Mouse (Mus musculus) frontal cortex, postnatal 25 days (tissue): ENCODE results near the gene Snx5.

Experiments
- DNase-seq, 2 experiments: peaks; one replicate each; pipeline ENCODE4 v3.0.0; 2022; ENCODE audit warnings: low spot score in 2 of 2

Snx5 gene

GRCm38 (mm10) chr2:144270507-144271420 lies at the start of gene Snx5, which contains the start of gene Mgme1:
Gene Snx5 (minus strand): TSS chr2:144270906.
Gene Mgme1 (plus strand): TSS chr2:144270663.
- DNase-seq, result peak; percentile 91 to 94

DNA sequence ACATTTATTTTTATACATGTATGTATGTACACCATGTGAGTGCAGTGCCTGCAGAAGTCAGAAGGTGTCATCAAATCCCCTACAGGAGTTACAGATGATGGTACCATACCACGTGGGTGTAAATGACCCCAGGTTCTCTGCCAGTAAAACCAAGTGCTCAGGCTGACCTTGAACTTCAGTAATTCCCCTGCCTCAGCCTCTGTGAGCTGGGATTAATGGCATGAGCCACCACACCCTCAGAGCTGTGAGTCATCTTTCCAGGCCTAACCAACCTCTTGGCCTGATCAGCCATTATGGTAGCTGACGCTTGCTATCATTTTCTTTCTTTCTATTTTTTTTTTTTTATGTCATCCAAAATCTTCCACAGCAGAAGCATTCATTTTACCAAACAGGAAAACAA lies 40.7 kb upstream of the Snx5 start:
- no peak for DNase-seq

DNA sequence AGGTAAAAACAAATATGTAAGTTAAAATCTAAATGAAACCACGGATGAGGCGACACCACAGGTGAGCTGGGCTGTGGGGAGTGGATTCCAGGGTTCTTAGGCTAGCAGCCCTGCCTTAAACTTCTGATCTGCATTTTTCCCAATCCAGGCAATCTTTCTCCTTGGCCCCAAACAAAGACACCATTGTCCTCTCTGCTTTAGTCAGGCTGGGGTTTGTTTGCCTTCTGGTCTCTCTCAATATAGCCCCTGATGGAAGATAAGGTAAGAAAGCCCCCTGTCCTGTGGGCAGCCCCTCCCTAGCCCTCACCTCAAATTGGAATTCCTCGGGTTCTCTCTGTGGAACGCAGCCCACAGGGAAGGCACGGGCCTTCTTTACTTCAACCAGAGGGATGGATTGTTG lies 39.6 kb upstream of the Snx5 start:
- no peak for DNase-seq

GRCm38 (mm10) chr2:144308561-144308960 lies 37.9 kb upstream of the Snx5 start:
- DNase-seq, result no peak

DNA sequence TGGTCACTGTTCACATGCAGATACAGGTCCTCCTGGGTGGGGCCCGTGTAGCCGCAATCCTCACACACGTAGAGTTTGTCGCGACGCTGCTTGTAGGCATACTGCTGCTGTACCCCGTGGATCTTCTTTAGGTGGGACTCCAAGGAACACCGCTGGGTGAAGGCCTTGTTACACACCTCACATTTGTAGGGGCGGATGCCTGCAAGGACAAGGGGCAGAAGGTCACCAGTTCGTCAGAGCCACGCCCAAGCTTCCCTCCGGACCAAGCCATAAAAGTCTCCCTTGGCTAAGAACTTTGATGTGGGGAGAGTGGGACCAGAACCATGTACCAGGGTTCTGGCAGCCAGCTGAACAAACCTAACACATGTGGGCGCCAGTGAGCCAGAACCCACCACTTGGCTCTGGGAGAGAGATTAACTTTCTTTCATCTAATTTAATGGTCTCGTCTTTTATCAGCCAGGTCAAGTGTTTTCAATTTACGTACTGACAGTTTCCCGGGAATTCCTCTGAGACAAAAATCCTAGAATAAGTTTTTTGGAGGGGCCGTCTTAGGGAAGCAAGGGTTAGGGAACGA lies 35.1 kb upstream of the Snx5 start:
- DNase-seq, result no peak

- DNase-seq, result no peak
Measured at GRCm38 (mm10) chr2:144301101-144301500, 30.4 kb upstream of the Snx5 start.

GRCm38 (mm10) chr2:144299749-144300669 lies 29.3 kb upstream of the Snx5 start:
- DNase-seq, result no peak

DNA sequence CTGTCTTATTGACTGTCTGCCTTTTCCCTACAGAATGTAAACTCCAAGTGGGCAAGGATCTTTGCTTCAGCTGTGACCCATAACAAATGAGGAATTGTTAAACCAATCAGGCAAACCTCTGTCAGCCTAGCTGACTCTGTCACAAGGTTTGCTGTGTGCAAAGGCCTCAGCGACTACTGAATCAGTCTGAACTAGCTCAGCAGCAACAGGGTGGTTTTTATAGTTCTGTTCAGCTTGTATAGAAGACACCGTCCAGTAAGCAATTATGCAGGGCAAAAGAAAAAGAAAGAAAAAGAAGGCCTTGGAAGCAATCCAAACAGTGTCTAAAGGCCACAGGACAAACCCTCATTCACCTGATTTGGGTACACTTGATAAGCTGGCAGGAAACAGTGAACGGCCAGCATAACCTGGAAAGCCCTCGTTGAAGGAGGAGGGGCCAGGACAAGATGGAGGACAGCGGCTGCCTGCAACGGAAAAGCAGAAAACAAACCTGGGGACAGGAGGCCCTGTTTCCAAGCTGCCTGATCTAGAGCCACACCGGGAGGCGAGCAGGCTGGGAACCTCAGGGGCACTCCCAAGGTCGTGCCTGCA lies 24.5 kb upstream of the Snx5 start:
- no peak for DNase-seq

DNA sequence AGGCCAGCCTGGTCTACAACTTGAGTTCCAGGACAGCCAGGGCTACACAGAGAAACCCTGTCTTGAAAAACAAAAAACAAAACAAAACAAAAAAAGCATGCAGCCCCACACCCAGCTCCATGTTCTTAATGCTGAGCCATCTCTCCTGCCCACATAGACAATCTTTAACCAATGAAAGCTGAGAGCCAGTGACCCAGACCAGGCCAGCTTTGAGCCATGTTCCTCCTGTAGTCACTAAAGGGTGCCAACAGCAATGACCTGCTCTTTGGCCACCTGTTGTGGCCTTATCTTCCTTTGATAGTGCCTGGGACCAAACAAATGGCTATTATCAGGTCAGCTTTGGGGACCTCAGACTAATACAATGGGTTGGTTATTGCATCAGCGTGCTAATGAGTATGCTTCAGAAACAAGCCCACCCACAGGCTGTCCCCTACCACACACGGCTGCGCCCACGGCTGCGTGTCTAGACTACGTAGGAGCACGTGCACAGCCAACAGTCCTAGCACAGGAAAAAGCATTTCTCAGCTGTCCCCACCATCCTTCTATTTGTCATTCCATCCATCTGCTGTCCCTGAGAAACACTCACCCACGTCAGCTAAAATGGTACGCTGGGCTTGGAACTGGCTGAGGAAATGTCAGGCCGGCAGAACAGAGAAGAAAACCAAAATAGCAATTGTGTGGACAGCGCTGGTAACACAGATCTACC lies 21.0 kb upstream of the Snx5 start:
- peak; percentile 22 to 45 for DNase-seq

DNA sequence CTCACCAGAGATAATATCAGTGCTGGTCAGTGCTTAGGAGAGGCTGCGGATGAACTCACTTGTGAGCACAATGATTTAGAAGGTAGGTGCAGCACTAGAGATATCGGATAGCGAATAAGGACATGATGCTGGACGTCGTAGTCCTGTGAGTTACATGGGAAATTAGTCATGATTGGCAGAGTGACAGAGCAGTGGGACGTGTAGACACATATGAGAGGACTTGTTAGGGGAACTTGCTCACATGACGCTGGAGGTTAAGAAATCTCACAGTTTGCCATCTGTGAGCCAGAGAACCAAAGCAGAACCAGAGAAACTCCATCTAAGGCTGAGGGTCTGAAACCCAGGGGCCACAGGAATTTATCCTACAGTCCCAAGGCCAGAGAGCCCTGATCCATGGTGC lies 19.6 kb upstream of the Snx5 start:
- DNase-seq, result no peak

- no peak for DNase-seq
Measured at GRCm38 (mm10) chr2:144281417-144281816, 10.7 kb upstream of the Snx5 start.

GRCm38 (mm10) chr2:144280568-144280967 lies 9.9 kb upstream of the Snx5 start:
- DNase-seq, result no peak

DNA sequence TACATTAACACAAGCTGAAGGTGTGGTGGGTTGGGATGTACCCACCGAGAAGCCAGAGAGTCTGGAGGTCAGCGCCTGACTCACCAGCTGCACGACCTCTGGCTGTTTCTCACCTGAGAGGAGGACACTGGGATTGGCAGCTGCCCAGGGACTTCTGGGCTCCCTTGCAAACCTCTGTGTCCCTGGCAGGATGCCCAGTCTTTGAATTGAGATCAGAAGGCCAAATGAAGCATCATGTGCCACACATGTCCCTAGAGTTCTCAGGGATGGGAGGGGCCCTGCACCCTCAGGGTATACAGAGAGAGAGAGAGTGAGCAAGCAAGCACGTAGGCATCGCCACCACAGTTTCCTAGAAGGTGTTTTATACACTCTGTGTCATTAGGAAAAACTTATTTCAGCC lies 9.0 kb upstream of the Snx5 start:
- no peak for DNase-seq

- DNase-seq, result no peak
Measured at GRCm38 (mm10) chr2:144276885-144277284, 6.2 kb upstream of the Snx5 start.

- no peak for DNase-seq
Measured at GRCm38 (mm10) chr2:144274741-144275140, 4.0 kb upstream of the Snx5 start.

DNA sequence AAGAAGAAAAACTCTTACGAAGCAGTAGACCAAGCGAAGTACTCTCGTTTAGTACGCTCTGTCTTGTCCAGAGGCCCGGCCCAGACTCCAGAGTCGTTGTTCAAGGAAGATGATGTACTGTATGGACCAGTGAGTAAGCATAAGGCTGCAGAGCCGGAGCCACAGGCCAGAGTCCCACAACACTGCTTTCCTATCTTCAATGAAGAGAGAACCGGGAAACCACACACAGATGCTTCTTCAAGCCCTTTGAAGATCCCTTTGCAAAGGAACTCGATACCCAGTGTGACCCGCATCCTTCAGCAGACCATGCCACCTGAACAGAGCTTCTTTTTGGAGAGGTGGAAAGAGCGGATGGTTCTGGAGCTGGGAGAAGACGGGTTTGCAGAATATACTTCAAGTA lies 1.4 kb upstream of the Snx5 start:
- no peak for DNase-seq

- no peak for DNase-seq
Measured at GRCm38 (mm10) chr2:144269679-144270475, 829 bp downstream of the Snx5 start.

- DNase-seq, result no peak
Measured at GRCm38 (mm10) chr2:144269306-144269650, 1.4 kb downstream of the Snx5 start.

- no peak for DNase-seq
Measured at GRCm38 (mm10) chr2:144268446-144269305, 2.0 kb downstream of the Snx5 start.

- DNase-seq, result no peak
Measured at GRCm38 (mm10) chr2:144267731-144268015, 3.0 kb downstream of the Snx5 start.
